Mouse (Mus musculus): ENCODE data around the gene Pin1. TPM values are rescaled to one million over a fixed set of nuclear protein-coding genes. Genes with fewer than 3 reads are reported as not detected.

The Pin1 gene
- polyA plus RNA-seq, 1 experiment from 2014 or later = 47.5 TPM

DNA sequence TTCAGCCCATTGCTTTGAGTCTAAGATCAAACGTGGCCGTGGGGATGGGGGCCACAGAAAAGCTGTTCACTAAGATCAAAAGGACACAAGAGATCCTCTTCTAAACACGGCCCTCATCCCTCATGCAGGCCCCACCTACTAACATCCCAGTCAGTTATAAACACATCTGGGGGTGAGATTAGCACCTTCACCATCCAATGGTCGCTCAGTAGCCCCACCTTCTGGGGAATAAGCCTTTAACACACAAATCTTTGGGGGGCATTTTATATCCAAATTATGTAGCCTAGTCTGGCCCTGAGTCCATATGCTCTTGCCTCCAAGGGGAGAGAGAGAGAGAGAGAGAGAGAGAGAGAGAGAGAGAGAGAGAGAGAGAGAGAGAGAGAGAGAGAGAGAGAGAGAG lies 54.1 kb downstream of the Pin1 start:
- no peak for ATAC-seq (ENCODE audit: extremely low read depth, insufficient number of reproducible peaks, low FRiP score, low TSS enrichment)
- Histone ChIP-seq H3K27me3 (replicated peaks) (no peaks in the 10 kb centered on the region), H3K4me3 (no peak overlapping the region), H3K4me1 (no peaks in the 10 kb centered on the region), H3K9ac (no peak overlapping the region), H3K9me3 (no peaks in the 10 kb centered on the region), H3K4me2 (no peak overlapping the region), H3K36me3 (no peaks in the 10 kb centered on the region), H3K27ac (replicated peaks) (no peak overlapping the region)
- 36% methylated on average over 4 of the region's 4 CpGs for WGBS

DNA sequence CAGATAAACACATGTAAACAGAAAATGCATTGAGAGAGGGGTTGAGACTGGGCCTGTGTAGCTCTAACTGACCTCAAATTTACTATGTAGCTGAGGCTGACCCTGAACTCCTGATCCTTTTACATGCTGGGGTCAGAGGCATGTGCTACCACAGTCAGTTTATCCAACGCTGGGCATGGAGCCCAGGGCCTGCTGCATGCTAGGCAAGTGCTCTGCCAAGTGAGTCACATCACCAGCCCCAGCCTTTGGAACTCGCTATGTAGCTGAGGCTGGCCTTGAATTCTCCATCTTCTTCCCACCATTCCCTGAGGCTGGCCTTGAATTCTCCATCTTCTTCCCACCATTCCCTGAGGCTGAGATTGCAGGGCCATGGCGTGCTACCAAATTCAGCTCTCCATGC lies 58.6 kb downstream of the Pin1 start:
- peaks cover 10% of the 10 kb centered on the region; the same call in 1 of the 2 replicates for H3K27me3 ChIP-seq (replicated peaks)
- no peak for ATAC-seq (ENCODE audit: extremely low read depth, insufficient number of reproducible peaks, low FRiP score, low TSS enrichment)
- H3K9ac ChIP-seq = no peak overlapping the region
- no peak overlapping the region for H3K27ac ChIP-seq (replicated peaks)
- 69% methylated on average over 3 of the region's 3 CpGs for WGBS
- H3K4me2 ChIP-seq = no peak overlapping the region
- no peak overlapping the region for H3K4me3 ChIP-seq
- no peaks in the 10 kb centered on the region for H3K9me3 ChIP-seq
- no peaks in the 10 kb centered on the region for H3K4me1 ChIP-seq
- H3K36me3 ChIP-seq = no peaks in the 10 kb centered on the region

DNA sequence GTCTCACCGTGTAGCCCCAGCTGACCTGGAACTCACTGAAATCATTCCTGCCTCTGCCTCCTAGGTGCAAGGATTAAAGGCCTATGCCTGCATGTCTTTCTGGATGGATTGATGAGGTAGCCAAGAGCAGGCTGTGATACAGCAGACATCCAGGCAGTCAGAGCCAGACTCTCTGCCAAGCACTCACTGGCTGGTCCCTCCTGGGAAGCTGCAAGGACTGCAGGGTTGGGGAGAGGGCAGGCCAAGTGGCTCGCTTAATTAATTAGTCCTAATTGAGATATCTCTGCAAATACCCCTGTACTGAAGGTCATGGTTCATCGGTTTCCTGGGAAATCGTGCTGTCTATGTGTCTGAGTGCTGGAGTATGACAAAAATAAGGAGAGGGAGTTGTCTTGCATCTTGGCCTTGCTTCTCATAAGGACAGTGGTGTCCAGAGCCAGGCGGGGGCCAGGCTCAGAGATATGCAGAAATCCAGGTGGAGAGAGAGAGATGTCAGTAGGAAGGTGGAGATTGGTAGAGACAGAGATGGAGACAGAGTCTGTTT lies 61.1 kb downstream of the Pin1 start:
- Histone ChIP-seq H3K4me2 (no peak overlapping the region), H3K9ac (no peak overlapping the region), H3K9me3 (no peaks in the 10 kb centered on the region), H3K36me3 (no peaks in the 10 kb centered on the region), H3K27ac (replicated peaks) (no peak overlapping the region), H3K4me3 (no peak overlapping the region), H3K4me1 (no peaks in the 10 kb centered on the region), H3K27me3 (replicated peaks) (peaks cover 10% of the 10 kb centered on the region; the same call in 1 of the 2 replicates)
- no peak for ATAC-seq (ENCODE audit: extremely low read depth, insufficient number of reproducible peaks, low FRiP score, low TSS enrichment)
- WGBS = 56% methylated on average over 5 of the region's 5 CpGs

DNA sequence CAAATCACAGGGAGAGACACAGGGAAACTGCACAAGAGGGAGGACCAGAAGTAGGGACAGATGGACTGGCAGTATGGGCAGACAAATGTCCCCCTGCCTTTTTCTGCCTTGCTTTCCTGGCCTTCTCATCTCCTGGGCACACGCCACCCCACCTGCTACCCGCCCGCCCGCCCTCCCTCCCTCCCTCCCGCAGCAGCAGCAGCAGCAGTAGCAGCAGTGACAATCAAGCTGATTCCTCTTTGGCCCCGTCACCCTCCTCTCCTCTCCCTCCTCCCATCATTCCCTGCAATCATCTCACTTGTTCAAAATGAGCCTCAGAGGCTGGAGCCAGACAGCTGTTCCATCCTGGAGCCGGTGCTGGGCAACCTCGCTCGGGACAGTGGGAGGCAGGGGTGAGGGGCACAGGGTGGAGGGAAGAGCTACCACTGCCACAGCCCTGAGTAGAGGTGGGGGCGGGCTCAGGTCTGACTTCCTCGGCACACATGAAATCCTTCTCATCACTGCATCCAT lies 61.6 kb downstream of the Pin1 start:
- no peaks in the 10 kb centered on the region for H3K9me3 ChIP-seq
- WGBS = 36% methylated on average over 11 of the region's 11 CpGs
- no peaks in the 10 kb centered on the region for H3K36me3 ChIP-seq
- no peaks in the 10 kb centered on the region for H3K4me1 ChIP-seq
- H3K27me3 ChIP-seq (replicated peaks) = peaks cover 10% of the 10 kb centered on the region; the same call in 1 of the 2 replicates
- H3K27ac ChIP-seq (replicated peaks) = no peak overlapping the region
- H3K9ac ChIP-seq = no peak overlapping the region
- H3K4me3 ChIP-seq = no peak overlapping the region
- no peak overlapping the region for H3K4me2 ChIP-seq
- no peak for ATAC-seq (ENCODE audit: extremely low read depth, insufficient number of reproducible peaks, low FRiP score, low TSS enrichment)

DNA sequence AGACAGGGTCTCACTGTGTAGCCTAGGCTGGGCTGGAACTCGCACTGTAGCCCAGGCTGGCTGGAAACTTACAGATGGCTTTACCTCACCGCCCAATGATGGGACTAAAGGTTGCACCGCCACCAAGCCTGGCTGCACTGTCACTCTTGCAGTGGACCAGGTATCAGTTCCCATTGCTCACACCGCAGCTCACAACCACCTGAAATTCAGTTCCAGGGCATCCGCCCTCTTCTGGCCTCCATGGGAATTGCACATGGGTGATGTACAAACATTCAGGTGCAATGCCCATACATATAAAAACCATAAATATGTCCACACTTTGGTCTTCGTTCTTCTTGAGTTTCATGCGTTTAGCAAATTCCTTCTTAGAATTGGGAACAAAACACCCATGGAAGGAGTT lies 63.4 kb downstream of the Pin1 start:
- no peaks in the 10 kb centered on the region for H3K9me3 ChIP-seq
- H3K36me3 ChIP-seq = no peaks in the 10 kb centered on the region
- H3K4me2 ChIP-seq = no peak overlapping the region
- peaks cover 10% of the 10 kb centered on the region; the same call in 1 of the 2 replicates for H3K27me3 ChIP-seq (replicated peaks)
- no peak for ATAC-seq (ENCODE audit: extremely low read depth, insufficient number of reproducible peaks, low FRiP score, low TSS enrichment)
- WGBS = 61% methylated on average over 7 of the region's 7 CpGs
- no peak overlapping the region for H3K9ac ChIP-seq
- H3K4me3 ChIP-seq = no peak overlapping the region
- no peak overlapping the region for H3K27ac ChIP-seq (replicated peaks)
- H3K4me1 ChIP-seq = no peaks in the 10 kb centered on the region

Other genes starting within 250 kb of the Pin1 start
- 6.9 and 7.9 TPM in 2 replicates for gene Zfp26, start 191.9 kb upstream of the Pin1 start, polyA plus RNA-seq (2015; fragmentation: Nextera tagmentation; extraction: Ambion mirVana)
- gene Zfp426, start 159.3 kb upstream of the Pin1 start, polyA plus RNA-seq (2015; fragmentation: Nextera tagmentation; extraction: Ambion mirVana) = 11.8 and 12.4 TPM in 2 replicates
- 46.1 and 49.7 TPM in 2 replicates for gene Zfp266, start 130.7 kb upstream of the Pin1 start, polyA plus RNA-seq (2015; fragmentation: Nextera tagmentation; extraction: Ambion mirVana)
- gene Zfp846, start 70.8 kb upstream of the Pin1 start, polyA plus RNA-seq (2015; fragmentation: Nextera tagmentation; extraction: Ambion mirVana) = 9.8 and 10.6 TPM in 2 replicates
- gene Ubl5, start 9.2 kb upstream of the Pin1 start, polyA plus RNA-seq (2015; fragmentation: Nextera tagmentation; extraction: Ambion mirVana) = 327 and 367 TPM in 2 replicates
- gene Fbxl12, start 7.3 kb upstream of the Pin1 start, polyA plus RNA-seq (2015; fragmentation: Nextera tagmentation; extraction: Ambion mirVana) = 14.9 and 15.7 TPM in 2 replicates
- gene Olfm2, start 94.3 kb downstream of the Pin1 start, polyA plus RNA-seq (2015; fragmentation: Nextera tagmentation; extraction: Ambion mirVana) = 0.70 and 0.79 TPM in 2 replicates
- 0.04 and 0.15 TPM in 2 replicates for gene Col5a3, start 163.0 kb downstream of the Pin1 start, polyA plus RNA-seq (2015; fragmentation: Nextera tagmentation; extraction: Ambion mirVana)
- gene Rdh8, start 166.4 kb downstream of the Pin1 start, polyA plus RNA-seq (2015; fragmentation: Nextera tagmentation; extraction: Ambion mirVana) = not detected in 2 replicates
- 6.5 and 6.9 TPM in 2 replicates for gene A230050P20Rik, start 216.5 kb downstream of the Pin1 start, polyA plus RNA-seq (2015; fragmentation: Nextera tagmentation; extraction: Ambion mirVana)
- gene Angptl6, start 227.6 kb downstream of the Pin1 start, polyA plus RNA-seq (2015; fragmentation: Nextera tagmentation; extraction: Ambion mirVana) = 2.5 and 3.1 TPM in 2 replicates
- 40.6 and 41.9 TPM in 2 replicates for gene Ppan, start 236.1 kb downstream of the Pin1 start, polyA plus RNA-seq (2015; fragmentation: Nextera tagmentation; extraction: Ambion mirVana)
- 214 and 249 TPM in 2 replicates for gene Eif3g, start 246.5 kb downstream of the Pin1 start, polyA plus RNA-seq (2015; fragmentation: Nextera tagmentation; extraction: Ambion mirVana)

Measured in heart, embryonic 13.5 days (tissue).